Mouse (Mus musculus) kidney, embryonic 14.5 days (tissue): ENCODE data around the gene Zbtb32. TPM values are rescaled to one million over a fixed set of nuclear protein-coding genes. Genes with fewer than 3 reads are reported as not detected.

Experiments
- ATAC-seq: fragments of 200-750 bp; cut with Nextera tagmentation; 2 replicates; pipeline ENCODE4 v1.8.0; 2017; ENCODE audit warnings: moderate number of reproducible peaks, mild to moderate bottlenecking, moderate TSS enrichment, moderate library complexity; ENCODE audit not compliant: low FRiP score, low TSS enrichment
- H3K27ac ChIP-seq: fragments of 300-500 bp; sonication (generic); 2 replicates; pipeline ENCODE4 v1.5.1; 2014; ENCODE audit warnings: low read depth, mild to moderate bottlenecking, low read length, moderate library complexity, mixed read lengths
- H3K27me3 ChIP-seq: fragments of 300-500 bp; sonication (generic); 2 replicates; pipeline ENCODE4 v1.6.1; 2014; ENCODE audit warnings: mild to moderate bottlenecking, low read length; ENCODE audit not compliant: control insufficient read depth, insufficient read depth
- H3K36me3 ChIP-seq: fragments of 300-500 bp; sonication (generic); 2 replicates; pipeline ENCODE4 v1.6.1; 2014; ENCODE audit warnings: low read length, mixed read lengths; ENCODE audit not compliant: control insufficient read depth, insufficient read depth
- H3K4me1 ChIP-seq: fragments of 300-500 bp; sonication (generic); 2 replicates; pipeline ENCODE4 v1.6.1; 2014; ENCODE audit warnings: low read length, mixed read lengths; ENCODE audit not compliant: control insufficient read depth, insufficient read depth
- H3K4me2 ChIP-seq: fragments of 300-500 bp; sonication (generic); replicated peaks from 2 replicates; pipeline ENCODE4 v1.6.1; 2014; ENCODE audit warnings: low read depth, mild to moderate bottlenecking, low read length
- H3K4me3 ChIP-seq: fragments of 300-500 bp; sonication (generic); 2 replicates; pipeline ENCODE4 v1.5.1; 2014; ENCODE audit warnings: mild to moderate bottlenecking, low read length
- H3K9ac ChIP-seq: fragments of 300-500 bp; sonication (generic); 2 replicates; pipeline ENCODE4 v1.6.1; 2014; ENCODE audit warnings: low read depth, mild to moderate bottlenecking, low read length, moderate library complexity
- H3K9me3 ChIP-seq: fragments of 300-500 bp; sonication (generic); 2 replicates; pipeline ENCODE4 v1.6.1; 2016; ENCODE audit warnings: low read length; ENCODE audit not compliant: control insufficient read depth
- WGBS: fragments of 180-500 bp; shearing (Covaris S2); extraction: QIAGEN DNeasy Blood & Tissue Kit; methylation state at CpG from one replicate; pipeline ENCODE4 v1.1.7; 2014; 5-methylcytosine and 5-hydroxymethylcytosine counted together
- polyA plus RNA-seq: library from polyadenylated mRNA; unstranded; fragments of >200 nt; fragmentation: Nextera tagmentation; extraction: Ambion mirVana; gene quantifications from 2 replicates; pipeline ENCODE4 v1.2.1, GENCODE M21; 2014

Gene Zbtb32
- polyA plus RNA-seq, 1 experiment from 2014 or later = 0.22 TPM

DNA sequence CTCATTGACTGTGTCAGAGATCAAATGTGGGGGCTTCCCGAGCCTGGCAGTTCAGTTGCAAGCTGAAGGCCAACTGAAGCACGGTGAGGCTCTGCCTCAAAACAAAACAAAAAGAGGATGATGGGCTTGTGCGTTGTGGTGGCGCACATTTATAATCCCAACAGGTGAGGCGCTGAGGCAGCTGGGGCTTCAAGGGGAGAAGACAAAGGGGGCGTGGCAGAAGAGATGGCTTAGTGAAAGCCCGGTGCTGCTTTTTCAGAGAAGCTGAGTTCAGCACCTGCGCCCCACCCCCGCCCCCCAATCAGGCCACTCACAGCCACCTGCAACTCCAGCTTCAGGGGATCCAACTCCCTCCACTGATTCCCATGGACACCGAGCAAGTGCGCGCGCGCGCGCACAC is 9.8 kb upstream of the Zbtb32 start:
- Histone ChIP-seq H3K27ac (no peak overlapping the region), H3K9me3 (no peaks in the 10 kb centered on the region), H3K27me3 (no peaks in the 10 kb centered on the region), H3K4me1 (peaks cover 10% of the 10 kb centered on the region), H3K4me3 (no peak overlapping the region), H3K9ac (no peak overlapping the region), H3K4me2 (no peak overlapping the region), H3K36me3 (no peaks in the 10 kb centered on the region)
- WGBS = 47% methylated on average over 16 of the region's 16 CpGs
- ATAC-seq = no peak

DNA sequence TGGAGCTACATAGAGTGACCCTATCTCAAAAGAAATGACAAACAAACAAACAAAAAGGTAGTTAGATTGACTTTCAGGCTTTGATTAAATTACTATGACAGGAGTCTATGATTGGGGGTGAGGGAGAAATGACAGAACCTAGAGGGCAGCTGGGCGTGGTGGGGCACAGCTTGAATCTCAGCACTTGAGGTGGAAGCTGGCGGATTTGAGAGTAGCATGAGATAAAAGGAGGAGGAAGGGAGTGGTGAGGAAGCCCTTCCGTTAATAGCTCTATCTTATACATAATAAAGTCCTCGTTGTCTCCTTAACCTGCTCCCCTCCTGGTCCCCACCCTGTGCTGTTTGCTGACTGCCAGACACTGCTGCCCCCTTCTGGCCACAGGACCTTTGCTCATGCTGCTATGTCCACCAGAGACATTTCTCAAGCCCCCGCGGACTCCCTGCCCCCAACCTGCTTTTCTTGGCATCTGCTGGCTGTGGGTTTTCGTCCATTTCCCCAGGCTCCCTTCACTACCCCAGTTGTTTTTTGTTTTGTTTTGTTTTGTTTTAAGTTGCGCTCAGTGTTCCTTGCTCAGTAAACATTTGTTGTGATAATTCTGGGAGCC is 9.1 kb upstream of the Zbtb32 start:
- Histone ChIP-seq H3K9me3 (no peaks in the 10 kb centered on the region), H3K27me3 (no peaks in the 10 kb centered on the region), H3K36me3 (no peaks in the 10 kb centered on the region), H3K27ac (no peak overlapping the region), H3K4me2 (no peak overlapping the region), H3K4me3 (no peak overlapping the region), H3K9ac (no peak overlapping the region), H3K4me1 (peaks cover 3% of the 10 kb centered on the region; the same call in 1 of the 2 replicates)
- ATAC-seq = peak; percentile 41; the same call in 1 of the 2 replicates
- 28% methylated on average over 8 of the region's 8 CpGs for WGBS

DNA sequence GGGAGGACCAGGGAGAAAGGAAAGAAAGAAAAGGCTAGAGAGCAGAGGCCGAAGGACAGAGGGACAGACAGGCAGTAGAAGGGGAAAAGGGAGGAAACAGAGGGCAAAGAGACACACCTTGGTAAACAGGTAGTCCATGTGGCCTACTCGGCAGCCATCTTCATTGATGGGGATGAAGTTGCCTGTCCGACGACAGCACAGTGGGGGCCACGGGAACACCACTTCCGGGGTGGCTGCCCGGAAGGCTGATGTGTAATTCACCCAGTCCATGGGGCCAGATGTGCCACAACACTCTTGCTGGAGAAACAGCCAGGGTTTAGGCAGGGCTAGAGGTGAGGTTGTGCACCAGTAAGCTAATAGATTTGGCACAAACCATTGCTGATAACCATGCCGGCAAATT is 6.2 kb upstream of the Zbtb32 start:
- no peak overlapping the region for H3K27ac ChIP-seq
- H3K36me3 ChIP-seq = no peaks in the 10 kb centered on the region
- no peak overlapping the region for H3K4me3 ChIP-seq
- no peaks in the 10 kb centered on the region for H3K9me3 ChIP-seq
- no peaks in the 10 kb centered on the region for H3K27me3 ChIP-seq
- no peak overlapping the region for H3K9ac ChIP-seq
- WGBS = 93% methylated on average over 8 of the region's 8 CpGs
- ATAC-seq = no peak
- H3K4me2 ChIP-seq = no peak overlapping the region
- 0 out of 2 replicates have a peak, but pooled peaks cover 3% of the 10 kb centered on the region for H3K4me1 ChIP-seq

DNA sequence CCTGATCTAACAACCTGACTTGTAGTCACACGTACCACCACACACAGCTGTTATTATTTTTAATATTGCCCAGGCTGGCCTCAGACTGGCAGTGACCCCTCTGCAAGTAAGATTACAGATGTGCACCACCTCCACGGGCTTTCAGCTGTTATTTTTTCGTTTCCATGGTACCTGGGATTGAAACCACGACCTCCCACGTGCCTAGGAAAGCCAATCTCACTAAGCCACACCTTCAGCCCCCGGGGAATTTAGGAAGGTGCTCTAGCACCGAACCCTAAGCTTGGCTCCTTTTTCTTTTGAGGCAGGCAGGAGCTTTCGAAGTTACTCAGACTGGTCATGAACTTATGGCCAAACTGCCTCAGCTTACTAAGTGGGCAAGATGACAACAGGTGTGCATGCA is 5.7 kb upstream of the Zbtb32 start:
- Histone ChIP-seq H3K4me2 (no peak overlapping the region), H3K27me3 (no peaks in the 10 kb centered on the region), H3K27ac (no peak overlapping the region), H3K36me3 (no peaks in the 10 kb centered on the region), H3K9me3 (no peaks in the 10 kb centered on the region), H3K9ac (no peak overlapping the region), H3K4me3 (no peak overlapping the region), H3K4me1 (0 out of 2 replicates have a peak, but pooled peaks cover 3% of the 10 kb centered on the region)
- WGBS = 37% methylated on average over 8 of the region's 8 CpGs
- ATAC-seq = no peak

DNA sequence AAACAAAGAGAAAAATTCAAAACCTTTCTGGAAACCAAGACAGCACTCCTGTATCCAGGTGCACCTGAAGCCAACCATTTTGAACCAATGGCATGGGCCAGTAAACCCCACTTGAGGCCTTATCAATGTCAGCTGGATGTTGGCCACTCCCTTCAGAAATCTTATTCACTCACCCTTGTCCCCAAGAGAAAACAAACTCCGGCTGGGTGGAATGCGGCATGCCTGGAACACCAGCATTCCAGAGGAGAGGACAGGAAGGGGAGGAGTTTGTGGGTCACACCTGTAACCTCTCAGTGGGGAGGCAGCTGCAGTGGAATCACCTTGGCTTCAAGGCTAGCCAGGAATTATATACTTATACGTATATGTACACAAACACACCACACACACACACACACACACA is 3.9 kb upstream of the Zbtb32 start:
- no peak overlapping the region for H3K9ac ChIP-seq
- WGBS = 22% methylated on average over 3 of the region's 3 CpGs
- H3K4me3 ChIP-seq = no peak overlapping the region
- H3K4me1 ChIP-seq = 0 out of 2 replicates have a peak, but pooled peaks cover 3% of the 10 kb centered on the region
- no peaks in the 10 kb centered on the region for H3K27me3 ChIP-seq
- no peak for ATAC-seq
- no peaks in the 10 kb centered on the region for H3K36me3 ChIP-seq
- H3K9me3 ChIP-seq = no peaks in the 10 kb centered on the region
- no peak overlapping the region for H3K27ac ChIP-seq
- no peak overlapping the region for H3K4me2 ChIP-seq

DNA sequence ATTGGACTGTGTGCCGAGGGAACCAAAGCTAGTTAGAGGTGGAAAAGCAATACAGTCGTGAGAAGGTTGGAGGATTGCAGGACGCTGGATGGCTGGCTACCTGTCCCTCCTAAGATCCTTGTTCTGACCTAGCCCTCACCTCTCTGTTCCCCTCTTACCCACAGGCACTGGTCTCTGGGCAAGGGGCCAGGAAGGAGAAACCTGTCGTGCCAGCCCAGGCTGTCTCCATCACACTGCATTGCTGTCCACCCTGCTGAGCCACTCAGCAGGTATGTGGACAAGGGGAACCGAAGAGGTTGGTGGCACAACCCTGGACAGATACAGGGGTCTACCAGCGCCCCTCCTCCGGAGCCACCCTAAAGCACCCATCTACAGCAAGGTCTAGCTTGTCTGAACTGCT is 1.9 kb upstream of the Zbtb32 start:
- no peak for ATAC-seq
- Histone ChIP-seq H3K9ac (no peak overlapping the region), H3K4me2 (no peak overlapping the region), H3K27me3 (no peaks in the 10 kb centered on the region), H3K9me3 (no peaks in the 10 kb centered on the region), H3K36me3 (no peaks in the 10 kb centered on the region), H3K27ac (no peak overlapping the region), H3K4me1 (0 out of 2 replicates have a peak, but pooled peaks cover 3% of the 10 kb centered on the region), H3K4me3 (no peak overlapping the region)
- 79% methylated on average over 7 of the region's 7 CpGs for WGBS

DNA sequence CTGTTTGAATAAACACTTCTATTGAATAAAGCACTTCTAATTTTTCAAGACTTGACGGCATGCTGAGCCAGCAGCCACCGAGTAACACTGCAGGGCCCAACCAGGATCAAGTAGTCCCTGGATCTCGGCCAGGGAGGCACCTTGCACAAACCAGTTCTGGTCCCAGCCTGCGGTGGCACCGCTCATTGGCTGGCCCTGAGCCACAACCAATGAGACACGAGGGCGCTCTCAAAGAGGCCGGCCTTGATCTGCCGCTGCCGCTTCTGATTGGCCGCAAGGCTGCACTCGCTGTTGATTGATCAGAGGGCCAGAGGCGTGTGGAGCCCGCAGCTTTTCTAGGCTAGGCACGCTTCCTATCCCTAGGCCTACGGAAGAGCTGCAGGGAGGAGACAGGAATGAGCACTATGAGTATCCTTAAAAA is 1.2 kb upstream of the Zbtb32 start:
- no peak overlapping the region for H3K4me2 ChIP-seq
- H3K9ac ChIP-seq = no peak overlapping the region
- H3K4me3 ChIP-seq = no peak overlapping the region
- 2% methylated on average over 16 of the region's 16 CpGs for WGBS
- H3K27me3 ChIP-seq = no peaks in the 10 kb centered on the region
- H3K9me3 ChIP-seq = no peaks in the 10 kb centered on the region
- no peaks in the 10 kb centered on the region for H3K36me3 ChIP-seq
- H3K27ac ChIP-seq = no peak overlapping the region
- ATAC-seq = peak; percentile 95
- H3K4me1 ChIP-seq = 0 out of 2 replicates have a peak, but pooled peaks cover 3% of the 10 kb centered on the region

DNA sequence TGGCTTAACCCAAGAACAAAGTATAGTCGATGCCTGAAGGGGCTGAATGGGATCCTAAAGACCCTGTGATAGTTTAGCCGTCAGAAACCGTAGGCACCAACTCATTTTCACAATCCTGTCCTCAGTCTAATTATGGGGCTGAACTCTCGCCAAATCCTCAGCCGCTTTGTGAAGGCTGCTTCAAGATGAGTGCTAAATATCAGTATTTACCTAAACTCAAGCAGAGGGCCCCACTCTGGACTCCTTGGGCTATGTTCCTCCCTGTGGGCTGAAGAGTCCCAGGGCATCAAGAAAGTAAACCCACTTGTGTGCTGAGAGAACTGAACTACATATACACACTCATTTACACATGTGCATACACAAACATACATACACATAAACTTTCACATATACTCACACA is 1.9 kb downstream of the Zbtb32 start:
- no peak for ATAC-seq
- Histone ChIP-seq H3K27me3 (no peaks in the 10 kb centered on the region), H3K9ac (no peak overlapping the region), H3K4me3 (no peak overlapping the region), H3K36me3 (no peaks in the 10 kb centered on the region), H3K27ac (no peak overlapping the region), H3K9me3 (no peaks in the 10 kb centered on the region), H3K4me2 (no peak overlapping the region), H3K4me1 (no peaks in the 10 kb centered on the region)
- 79% methylated on average over 5 of the region's 5 CpGs for WGBS

DNA sequence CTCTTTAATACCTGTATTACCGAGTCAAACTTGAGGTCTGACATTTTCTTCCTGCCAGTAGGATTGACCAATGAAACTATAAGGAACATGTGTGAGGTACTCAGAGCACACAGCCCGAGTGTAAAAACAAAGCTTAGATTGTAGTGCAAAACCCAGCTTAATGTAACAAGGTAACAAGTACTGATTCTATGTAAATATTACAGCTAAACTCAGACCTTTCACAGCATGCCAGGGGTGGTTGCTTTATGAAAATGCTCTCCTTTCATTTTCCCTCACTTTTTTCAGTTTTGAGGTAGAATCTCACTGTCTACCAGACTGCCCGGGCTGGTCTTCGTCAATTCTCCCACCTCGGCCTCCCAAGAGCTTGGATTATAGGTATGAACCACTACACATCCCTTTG is 2.6 kb downstream of the Zbtb32 start:
- no peaks in the 10 kb centered on the region for H3K27me3 ChIP-seq
- no peak overlapping the region for H3K9ac ChIP-seq
- no peak overlapping the region for H3K4me3 ChIP-seq
- ATAC-seq = no peak
- H3K27ac ChIP-seq = no peak overlapping the region
- H3K9me3 ChIP-seq = no peaks in the 10 kb centered on the region
- H3K4me1 ChIP-seq = no peaks in the 10 kb centered on the region
- no peaks in the 10 kb centered on the region for H3K36me3 ChIP-seq
- H3K4me2 ChIP-seq = no peak overlapping the region
- WGBS = 84% methylated on average over 5 of the region's 5 CpGs
